In the genomic region with DNA sequence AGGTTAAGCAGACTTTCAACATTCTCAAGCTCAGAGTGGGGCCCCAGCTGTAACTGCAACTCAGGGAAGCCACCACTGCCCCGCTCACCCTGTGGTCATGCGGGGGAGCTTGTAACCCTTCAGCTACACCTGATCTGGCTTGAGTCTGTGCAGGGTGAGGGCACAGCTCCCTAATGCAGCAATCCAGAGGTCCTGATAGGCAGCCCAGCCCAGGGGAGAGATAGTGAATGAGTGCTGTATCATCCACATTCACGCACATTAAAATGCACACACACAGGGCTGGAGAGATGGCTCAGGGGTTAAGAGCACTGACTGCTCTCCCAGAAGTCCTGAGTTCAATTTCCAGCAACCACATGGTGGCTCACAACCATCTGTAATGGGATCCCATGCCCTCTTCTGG, we compare ENCODE assay signal across 23 mouse cellular contexts. TPM values are rescaled to one million over a fixed set of nuclear protein-coding genes. Genes with fewer than 3 reads are reported as not detected.
DNase-seq lines count a peak whose midpoint lies in the region; ATAC-seq and TF ChIP-seq lines count a peak whose summit lies in the region.
"Had no signal": no experiment of that assay in that cellular context is flagged by ENCODE, and none has a peak within 500 bp of the region (broad histone marks: within the 10 kb centered on the region; RNA-seq: fewer than 3 reads in every experiment).

No protein-coding gene starts in this region.

- DNase-seq in liver, embryonic 11.5 days (ENCODE audit: low spot score), result no peak
- DNase-seq in liver, postnatal 0 days, result no peak
- no peak for DNase-seq in liver, embryonic 14.5 days (ENCODE audit: low read depth in 3 of 3, low spot score in 3 of 3)
- DNase-seq in adrenal gland, adult 2 months, result no peak
- DNase-seq: adrenal gland, postnatal 25 days; cerebellum, adult 18-20 months; cerebellum, adult 9-11 months; cerebellum, postnatal 36 days; gastrocnemius, adult 2 months; gastrocnemius, postnatal 36 days; heart, adult 11 months; heart, postnatal 14 days had no signal

- no peak overlapping the region for H3K4me2 ChIP-seq in liver, embryonic 11.5 days
- H3K4me2 ChIP-seq in liver, postnatal 0 days (ENCODE audit: low read depth, low read length), result no peak overlapping the region
- no peak overlapping the region for H3K4me2 ChIP-seq in liver, embryonic 14.5 days (ENCODE audit: low read depth)
- H3K4me2 ChIP-seq: heart, embryonic 15.5 days; hindbrain, embryonic 13.5 days had no signal

- peaks cover 15% of the 10 kb centered on the region for H3K27me3 ChIP-seq in liver, embryonic 11.5 days (replicated peaks; ENCODE audit: control insufficient read depth, insufficient read depth, low read length)
- 0 out of 2 replicates have a peak, but pooled peaks cover 6% of the 10 kb centered on the region for H3K27me3 ChIP-seq in liver, postnatal 0 days (ENCODE audit: insufficient read depth, low read length)
- H3K27me3 ChIP-seq in liver, embryonic 14.5 days (ENCODE audit: control insufficient read depth, insufficient read depth, low read length), result no peaks in the 10 kb centered on the region; the same call in none of the 2 replicates
- H3K27me3 ChIP-seq: CH12.LX; hindbrain, embryonic 13.5 days; Patski had no signal

- no peak overlapping the region for H3K4me3 ChIP-seq in liver, embryonic 11.5 days (ENCODE audit: low read depth, low read length)
- H3K4me3 ChIP-seq in liver, postnatal 0 days (ENCODE audit: low read depth, low read length), result no peak overlapping the region
- H3K4me3 ChIP-seq in liver, embryonic 14.5 days (ENCODE audit: insufficient read depth in 1 of 2, low read depth in 2 of 2, low read length in 2 of 2), result no peak overlapping the region
- no peak overlapping the region for H3K4me3 ChIP-seq in olfactory bulb, adult 2 months (ENCODE audit: insufficient read depth, low read depth, low read length)
- H3K4me3 ChIP-seq: embryonic facial prominence, embryonic 10.5 days; erythroblast, embryonic 14.5 days; forebrain, embryonic 10.5 days; gastrocnemius, adult 2 months; heart, embryonic 15.5 days; hindbrain, embryonic 13.5 days had no signal

- H3K4me1 ChIP-seq in liver, embryonic 11.5 days (replicated peaks; ENCODE audit: control insufficient read depth, insufficient read depth, low read length), result 0 out of 2 replicates have a peak, but pooled peaks cover 2% of the 10 kb centered on the region
- 0 out of 2 replicates have a peak, but pooled peaks cover under 1% of the 10 kb centered on the region for H3K4me1 ChIP-seq in liver, postnatal 0 days (ENCODE audit: insufficient read depth)
- peaks cover 0 to under 1% of the 10 kb centered on the region in 2 experiments; a peak in 2 of 4 replicates for H3K4me1 ChIP-seq in liver, embryonic 14.5 days (replicated peaks; ENCODE audit: control insufficient read depth in 2 of 2, insufficient read depth in 2 of 2, low read length in 1 of 2)
- peaks cover 5% of the 10 kb centered on the region for H3K4me1 ChIP-seq in olfactory bulb, adult 2 months (ENCODE audit: control insufficient read depth, insufficient read depth, low read length)
- H3K4me1 ChIP-seq: heart, embryonic 15.5 days; hindbrain, embryonic 13.5 days had no signal

- 20% methylated on average over 3 of the region's 3 CpGs for WGBS in liver, embryonic 11.5 days
- 33% methylated on average over 3 of the region's 3 CpGs for WGBS in liver, postnatal 0 days (ENCODE audit: insufficient replicate concordance)
- 26% methylated on average over 3 of the region's 3 CpGs for WGBS in liver, embryonic 14.5 days (ENCODE audit: insufficient replicate concordance)
- 66% methylated on average over 3 of the region's 3 CpGs for WGBS in olfactory bulb, adult 2 months

- TF ChIP-seq CTCF in liver, postnatal 0 days (IDR thresholded peaks at IDR 0.05; ENCODE audit: low read depth), result no peak
- TF ChIP-seq CTCF in liver, embryonic 14.5 days (IDR thresholded peaks at IDR 0.05; ENCODE audit: low read depth), result no peak
- no peak for TF ChIP-seq CTCF in olfactory bulb, adult 2 months (IDR thresholded peaks at IDR 0.05; ENCODE audit: insufficient read depth, low read depth, low read length)

- no peaks in the 10 kb centered on the region for H3K36me3 ChIP-seq in liver, embryonic 11.5 days (ENCODE audit: control insufficient read depth, insufficient read depth, low read length)
- no peaks in the 10 kb centered on the region for H3K36me3 ChIP-seq in liver, postnatal 0 days (replicated peaks; ENCODE audit: insufficient read depth, low read length)
- no peaks in the 10 kb centered on the region for H3K36me3 ChIP-seq in liver, embryonic 14.5 days (replicated peaks; ENCODE audit: control insufficient read depth, insufficient read depth, low read depth)
- H3K36me3 ChIP-seq: embryonic facial prominence, embryonic 10.5 days; forebrain, embryonic 10.5 days; heart, embryonic 15.5 days; hindbrain, embryonic 13.5 days had no signal

- TF ChIP-seq EP300 in liver, postnatal 0 days (IDR thresholded peaks at IDR 0.05; ENCODE audit: low read depth), result no peak
- no peak for TF ChIP-seq EP300 in liver, embryonic 14.5 days (IDR thresholded peaks at IDR 0.05; ENCODE audit: low read depth)

- H3K9me3 ChIP-seq in liver, embryonic 11.5 days (ENCODE audit: control insufficient read depth, low read length), result no peaks in the 10 kb centered on the region; the same call in 1 of the 2 replicates
- no peaks in the 10 kb centered on the region for H3K9me3 ChIP-seq in liver, postnatal 0 days (ENCODE audit: low read length)
- no peaks in the 10 kb centered on the region for H3K9me3 ChIP-seq in liver, embryonic 14.5 days (ENCODE audit: control insufficient read depth, low read length)
- H3K9me3 ChIP-seq: embryonic facial prominence, embryonic 10.5 days; forebrain, embryonic 10.5 days; heart, embryonic 15.5 days; hindbrain, embryonic 13.5 days had no signal

- H3K27ac ChIP-seq in liver, embryonic 11.5 days (ENCODE audit: low read depth, low read length), result no peak overlapping the region
- no peak overlapping the region for H3K27ac ChIP-seq in liver, postnatal 0 days (ENCODE audit: low read depth)
- H3K27ac ChIP-seq in liver, embryonic 14.5 days, result no peak overlapping the region
- peak overlapping the region; percentile 16 for H3K27ac ChIP-seq in olfactory bulb, adult 2 months (ENCODE audit: insufficient read depth, low read depth, low read length)
- H3K27ac ChIP-seq: embryonic facial prominence, embryonic 10.5 days; forebrain, embryonic 10.5 days; gastrocnemius, adult 2 months; heart, embryonic 15.5 days; hindbrain, embryonic 13.5 days had no signal

- 0 out of 2 replicates have a peak, but pooled peaks have one; percentile 33 for ATAC-seq in liver, embryonic 11.5 days (replicated peaks; ENCODE audit: low FRiP score)
- ATAC-seq in liver, postnatal 0 days, result no peak
- 0 out of 2 replicates have a peak, but pooled peaks have one; percentile 60 for ATAC-seq in erythroblast, adult 5-6 weeks (replicated peaks; ENCODE audit: low FRiP score, poor library complexity, severe bottlenecking)
- peak; percentile 67; the same call in 1 of the 2 replicates for ATAC-seq in liver, embryonic 14.5 days (ENCODE audit: insufficient read depth)
- ATAC-seq: activated CD4-positive, CD25-positive, alpha-beta regulatory T cell, adult 4 months; forebrain, embryonic 14.5 days; Patski had no signal

- no peak for TF ChIP-seq POLR2A in olfactory bulb, adult 2 months (IDR thresholded peaks at IDR 0.05; ENCODE audit: insufficient read depth, low read depth, low read length)

- no peak overlapping the region for H3K9ac ChIP-seq in liver, embryonic 11.5 days (ENCODE audit: low read depth, low read length)
- H3K9ac ChIP-seq in liver, postnatal 0 days (replicated peaks), result no peak overlapping the region
- no peak overlapping the region for H3K9ac ChIP-seq in liver, embryonic 14.5 days (replicated peaks)
- H3K9ac ChIP-seq: heart, embryonic 15.5 days; hindbrain, embryonic 13.5 days had no signal

RNA-seq across cellular contexts. Expression of gene Fam234b, which starts 19.2 kb away (rescaled TPM):
- polyA plus RNA-seq in liver, embryonic 11.5 days (2014; fragmentation: Nextera tagmentation; extraction: Ambion mirVana), result 34.2 and 37.9 TPM in 2 replicates
- polyA plus RNA-seq in liver, postnatal 0 days (2015; fragmentation: Nextera tagmentation; extraction: Ambion mirVana), result 15.4 and 17.1 TPM in 2 replicates
- 96.6 and 108 TPM in 2 replicates for total RNA-seq in erythroblast, adult 5-6 weeks (2015; ENCODE audit: low replicate concordance)
- 155 and 168 TPM in 2 replicates for total RNA-seq in erythroblast, adult 5-6 weeks (2017; ENCODE audit: low replicate concordance)
- polyA plus RNA-seq in liver, embryonic 14.5 days (2012; rRNA removed), result 18.7 and 19.1 TPM in 2 replicates
- polyA plus RNA-seq in liver, embryonic 14.5 days (2014; fragmentation: Nextera tagmentation; extraction: Ambion mirVana), result 27.8 and 34.9 TPM in 2 replicates
- 357 TPM in 1 of 2 replicates, not detected in the other for polyA plus RNA-seq in olfactory bulb, adult 2 months (2012; ENCODE audit: insufficient read depth, insufficient read length, low replicate concordance, missing spikeins)
- total RNA-seq in adrenal gland, adult 2 months (2021), result 10 to 100 TPM; 13.8 to 31.3 TPM
- 14.0 and 21.0 TPM in 2 replicates for polyA plus RNA-seq in adrenal gland, adult 2 months (2012; rRNA removed)

RNA-seq across cellular contexts. Expression of gene Hebp1, which starts 19.2 kb away (rescaled TPM):
- polyA plus RNA-seq in liver, embryonic 11.5 days (2014; fragmentation: Nextera tagmentation; extraction: Ambion mirVana), result 56.8 and 59.1 TPM in 2 replicates
- polyA plus RNA-seq in liver, postnatal 0 days (2015; fragmentation: Nextera tagmentation; extraction: Ambion mirVana), result 94.2 and 108 TPM in 2 replicates
- 72.1 and 87.8 TPM in 2 replicates for total RNA-seq in erythroblast, adult 5-6 weeks (2015; ENCODE audit: low replicate concordance)
- total RNA-seq in erythroblast, adult 5-6 weeks (2017; ENCODE audit: low replicate concordance), result 143 and 274 TPM in 2 replicates
- 127 and 198 TPM in 2 replicates for polyA plus RNA-seq in liver, embryonic 14.5 days (2012; rRNA removed)
- polyA plus RNA-seq in liver, embryonic 14.5 days (2014; fragmentation: Nextera tagmentation; extraction: Ambion mirVana), result 60.1 and 70.2 TPM in 2 replicates
- polyA plus RNA-seq in olfactory bulb, adult 2 months (2012; ENCODE audit: insufficient read depth, insufficient read length, low replicate concordance, missing spikeins), result not detected in 2 replicates
- 10 to 100 TPM; 18.0 to 27.6 TPM for total RNA-seq in adrenal gland, adult 2 months (2021)
- 9.5 and 13.4 TPM in 2 replicates for polyA plus RNA-seq in adrenal gland, adult 2 months (2012; rRNA removed)
- total RNA-seq: CH12.LX had no signal
